Mouse (Mus musculus) B cell, adult 62 days (primary cell): ENCODE results near the gene Ifi27l2a. TPM values are rescaled to one million over a fixed set of nuclear protein-coding genes. Genes with fewer than 3 reads are reported as not detected.

ENCODE experiments used
- total RNA-seq: library from RNA; stranded (reverse); gene quantifications from 4 replicates; pipeline ENCODE4 v1.2.4, GENCODE M21; 2023

Gene Ifi27l2a
- total RNA-seq = 160 to 191 TPM (median 168 TPM) in 4 replicates

DNA sequence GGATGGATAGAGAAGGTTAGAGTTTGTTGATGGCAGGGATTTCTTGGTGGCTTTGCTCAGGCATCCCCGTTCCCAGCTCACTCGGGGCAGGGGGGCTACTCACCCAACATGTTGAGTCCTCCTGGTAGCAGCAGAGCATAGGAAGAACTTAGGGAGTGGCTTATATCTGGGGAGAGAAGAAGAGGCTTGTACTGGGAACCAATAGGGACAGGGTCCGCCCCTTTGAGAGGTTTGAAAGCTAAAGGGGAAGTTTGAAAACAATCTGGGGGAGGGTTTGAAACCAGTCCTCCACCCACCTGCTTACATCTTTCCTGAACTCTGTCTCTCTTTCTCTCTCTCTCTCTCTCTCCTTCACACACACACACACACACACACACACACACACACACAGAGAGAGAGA, at the start of gene Ifi27l2a:
Gene Ifi27l2a (minus strand): TSS at position 157 of the 400 bp plus-strand sequence.

DNA sequence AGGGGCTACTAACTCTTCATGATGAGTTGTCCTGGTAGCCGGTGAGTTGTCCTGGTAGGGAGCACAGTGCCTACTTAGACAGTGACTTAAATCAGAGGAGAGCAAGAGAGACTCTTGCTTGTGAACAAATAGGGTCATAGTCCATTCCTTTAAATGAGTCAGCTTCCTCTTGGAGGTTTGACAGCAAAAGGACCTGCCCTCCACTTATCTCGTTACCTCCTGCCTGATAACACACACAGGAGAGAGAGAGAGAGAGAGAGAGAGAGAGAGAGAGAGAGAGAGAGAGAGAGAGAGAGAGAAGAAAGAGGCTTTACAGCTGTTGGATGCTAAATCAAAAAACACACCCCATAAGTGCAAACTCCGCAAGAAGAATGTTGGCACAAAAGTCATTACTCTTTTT, 13.7 kb upstream of the Ifi27l2a start, which contains the start of gene Ifi27l2b:
Gene Ifi27l2b (minus strand): TSS at position 84 of the 400 bp plus-strand sequence.

DNA sequence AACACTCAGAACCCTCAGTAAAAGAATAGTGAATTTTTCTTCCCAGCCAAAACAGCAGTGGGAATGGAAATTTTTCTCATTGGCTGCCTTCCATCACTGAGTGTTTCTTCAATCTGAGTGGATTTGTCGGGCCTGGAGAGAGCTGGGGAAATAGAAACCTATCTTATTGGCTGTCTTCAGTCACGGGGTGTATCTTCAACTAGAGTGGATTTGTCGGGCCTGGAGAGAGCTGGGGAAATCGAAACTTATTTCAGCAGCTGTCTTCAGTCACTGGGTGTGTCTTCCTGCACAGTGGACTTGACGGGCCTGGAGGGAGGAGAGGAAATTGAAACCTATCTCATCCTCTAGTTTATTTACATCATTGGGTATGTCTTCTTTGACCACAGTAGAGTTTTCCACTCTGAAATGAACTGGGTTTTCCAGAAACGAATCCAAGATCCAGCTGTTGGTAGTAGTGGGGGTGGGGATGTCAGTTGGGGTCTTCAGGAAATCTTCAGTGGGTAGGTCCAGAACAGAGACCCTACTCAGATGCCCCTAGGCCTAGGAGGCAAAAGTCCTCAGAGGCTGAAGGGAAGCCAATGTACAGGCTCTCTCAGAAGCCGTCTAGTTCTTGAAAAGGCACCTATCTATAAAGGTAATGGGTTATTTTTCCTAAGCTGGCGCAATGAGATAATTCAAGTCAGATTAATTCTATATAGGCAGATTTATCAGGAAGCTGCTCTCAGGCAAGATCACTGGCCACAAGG, 9.3 kb downstream of the Ifi27l2a start, which contains the start of gene Ifi27:
Gene Ifi27 (plus strand): TSS at position 226 of the 746 bp plus-strand sequence.

DNA sequence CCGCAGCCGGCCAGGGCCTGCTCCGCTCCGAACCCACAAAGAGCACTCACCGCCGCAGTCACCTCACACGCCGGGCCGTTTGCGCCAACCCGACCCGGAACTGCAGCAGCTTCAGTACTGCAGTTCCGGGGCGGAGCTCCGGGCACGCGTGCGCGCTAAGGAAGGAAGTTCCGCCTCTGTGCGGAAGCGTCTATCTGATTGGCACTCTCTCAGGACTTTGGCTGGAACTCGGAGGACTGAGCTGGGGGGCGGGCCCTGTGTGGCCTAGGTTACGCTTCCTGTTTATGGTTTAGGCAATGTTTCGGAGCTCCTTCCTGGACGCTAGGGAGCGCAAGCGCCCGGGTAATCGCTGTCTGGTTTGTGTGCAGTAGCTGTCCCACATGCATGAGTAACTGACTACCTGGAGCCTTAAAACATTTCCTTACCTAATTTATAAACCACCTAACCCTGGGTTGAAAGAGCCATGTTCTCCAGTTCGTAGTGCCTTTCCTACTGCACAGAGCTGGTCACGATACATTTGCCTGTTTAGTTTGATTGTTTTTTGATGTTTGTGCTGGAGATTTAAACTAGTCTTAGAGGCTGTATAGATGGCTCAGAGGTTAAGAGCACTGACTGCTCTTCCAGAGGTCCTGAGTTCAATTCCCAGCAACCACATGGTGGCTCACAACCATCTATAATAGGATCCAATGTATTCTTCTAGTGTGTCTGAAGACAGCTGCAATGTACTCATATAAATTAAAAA, 17.6 kb downstream of the Ifi27l2a start, which contains the start of gene Ddx24:
Gene Ddx24 (minus strand): TSS at position 102 of the 742 bp plus-strand sequence.

DNA sequence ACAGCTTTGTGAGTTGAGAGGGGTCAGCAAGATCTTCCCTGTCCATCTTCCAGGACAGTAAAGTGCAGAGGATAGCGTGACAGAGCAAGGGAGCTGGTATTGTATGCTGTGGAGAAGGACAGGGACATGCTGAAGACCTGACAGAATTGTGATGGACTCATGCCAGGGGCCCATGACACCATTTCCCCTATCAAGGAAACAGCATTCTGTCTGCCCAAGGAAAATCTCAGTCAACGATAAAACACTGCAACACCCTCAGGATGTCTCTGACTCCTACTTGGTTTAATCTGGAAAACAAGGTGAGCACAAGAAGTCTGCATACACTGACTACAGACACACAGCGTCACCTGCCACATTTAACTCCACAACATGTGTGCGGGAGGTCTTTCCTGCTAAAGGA, 35.8 kb downstream of the Ifi27l2a start, which contains the start of gene 9330161L09Rik:
Gene 9330161L09Rik (minus strand): TSS at position 101 of the 400 bp plus-strand sequence.

Other genes with a start within 250 kb of the Ifi27l2a start
- not detected in 4 replicates for gene Prima1, start 201.5 kb downstream of the Ifi27l2a start, total RNA-seq
- gene Fam181a, start 132.7 kb downstream of the Ifi27l2a start, total RNA-seq = not detected in 4 replicates
- 28.5 to 35.0 TPM (median 31.5 TPM) in 4 replicates for gene Asb2, start 87.7 kb downstream of the Ifi27l2a start, total RNA-seq
- 3.7 to 5.3 TPM (median 4.7 TPM) in 4 replicates for gene Otub2, start 55.0 kb downstream of the Ifi27l2a start, total RNA-seq
- gene 9330161L09Rik, start 35.9 kb downstream of the Ifi27l2a start, total RNA-seq = 8.5 to 14.3 TPM (median 11.7 TPM) in 4 replicates
- gene Ddx24, start 17.9 kb downstream of the Ifi27l2a start, total RNA-seq = 231 to 248 TPM (median 240 TPM) in 4 replicates
- gene Ifi27, start 9.5 kb downstream of the Ifi27l2a start, total RNA-seq = 88.0 to 102 TPM (median 92.5 TPM) in 4 replicates
- gene Ifi27l2b, start 13.5 kb upstream of the Ifi27l2a start, total RNA-seq = not detected in 4 replicates
- not detected in 4 replicates for gene Ppp4r4, start 88.6 kb upstream of the Ifi27l2a start, total RNA-seq
- not detected in 4 replicates for gene Serpina10, start 187.8 kb upstream of the Ifi27l2a start, total RNA-seq
- gene Serpina6, start 213.5 kb upstream of the Ifi27l2a start, total RNA-seq = not detected in 4 replicates
- not detected in 4 replicates for gene Serpina16, start 232.5 kb upstream of the Ifi27l2a start, total RNA-seq